Mouse (Mus musculus) fibroblast of lung, adult 2 months (primary cell): ENCODE measurements around the gene Spns1.
A peak's percentile ranks its signal among the peaks of the same experiment; 100 is the strongest.
"Not testable (repeated sequence)": the region's sequence is repeated elsewhere in the genome, so short reads cannot be mapped to it uniquely, and the experiment has no call there.

Experiments used
- DNase-seq: peaks from one replicate; pipeline ENCODE4 v3.0.0-alpha.2; 2011; ENCODE audit warnings: low read depth

Gene Spns1

GRCm38 (mm10) chr7:126338906-126339305 is 38.3 kb downstream of the Spns1 start:
- DNase-seq = no peak

GRCm38 (mm10) chr7:126335556-126335955 is 41.7 kb downstream of the Spns1 start:
- no peak for DNase-seq

DNA sequence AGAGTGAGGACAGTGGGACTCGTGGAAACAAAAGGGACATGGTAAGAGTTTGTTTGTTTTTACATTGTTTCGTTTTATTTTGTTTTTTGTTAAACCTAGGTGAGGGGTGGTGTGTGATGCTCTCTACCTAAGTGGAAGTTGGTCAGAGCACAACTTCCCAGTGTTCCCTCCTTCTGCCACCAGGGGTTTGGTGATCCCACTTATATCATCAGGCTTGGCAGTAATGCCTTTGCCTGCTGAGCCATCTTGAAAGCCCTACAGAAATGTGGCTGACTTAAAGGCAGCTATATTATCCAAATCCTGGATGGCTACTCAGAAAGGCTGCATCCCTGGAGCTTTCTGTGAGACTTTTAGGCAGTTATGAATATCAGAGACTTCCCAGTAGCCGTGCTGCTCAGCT is 44.6 kb downstream of the Spns1 start:
- no peak for DNase-seq

DNA sequence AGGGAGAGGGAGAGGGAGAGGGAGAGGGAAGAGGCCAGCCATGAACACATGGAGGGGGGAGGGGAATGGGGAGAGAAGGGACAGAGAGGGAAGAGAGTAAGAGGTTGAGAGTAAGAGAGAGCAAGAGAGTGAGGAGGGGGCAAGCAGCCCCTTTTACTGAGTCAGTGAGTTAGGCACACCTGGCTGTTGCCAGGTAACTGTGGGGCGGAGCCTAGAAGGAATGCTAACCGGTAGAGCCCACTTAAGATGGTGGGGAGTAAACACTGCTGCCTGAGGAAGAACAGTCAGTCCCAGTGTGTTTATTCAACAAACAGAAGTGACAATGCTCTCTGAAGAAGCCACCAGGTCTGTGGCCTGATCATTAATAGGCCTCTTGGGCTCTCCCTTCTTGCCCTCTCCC is 46.6 kb downstream of the Spns1 start:
- DNase-seq = no peak

- DNase-seq = no peak
Observed at GRCm38 (mm10) chr7:126329907-126330645, 47.2 kb downstream of the Spns1 start.

DNA sequence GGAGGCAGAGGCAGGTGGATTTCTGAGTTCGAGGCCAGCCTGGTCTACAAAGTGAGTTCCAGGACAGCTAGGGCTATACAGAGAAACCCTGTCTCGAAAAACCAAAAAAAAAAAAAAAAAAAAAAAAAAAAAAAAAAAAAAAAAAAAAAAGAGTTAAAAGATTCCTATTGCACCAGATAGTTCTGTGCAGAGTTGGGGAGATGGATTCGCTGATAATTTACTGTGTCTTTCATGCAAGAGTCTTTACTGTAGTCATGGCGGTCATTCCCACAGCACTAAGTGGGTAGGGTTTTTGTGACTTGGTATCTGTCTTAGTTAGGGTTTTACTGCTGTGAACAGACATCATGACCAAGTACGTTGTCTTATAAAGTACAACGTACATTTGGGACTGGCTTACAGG is 48.4 kb downstream of the Spns1 start:
- DNase-seq = not testable (repeated sequence)

DNA sequence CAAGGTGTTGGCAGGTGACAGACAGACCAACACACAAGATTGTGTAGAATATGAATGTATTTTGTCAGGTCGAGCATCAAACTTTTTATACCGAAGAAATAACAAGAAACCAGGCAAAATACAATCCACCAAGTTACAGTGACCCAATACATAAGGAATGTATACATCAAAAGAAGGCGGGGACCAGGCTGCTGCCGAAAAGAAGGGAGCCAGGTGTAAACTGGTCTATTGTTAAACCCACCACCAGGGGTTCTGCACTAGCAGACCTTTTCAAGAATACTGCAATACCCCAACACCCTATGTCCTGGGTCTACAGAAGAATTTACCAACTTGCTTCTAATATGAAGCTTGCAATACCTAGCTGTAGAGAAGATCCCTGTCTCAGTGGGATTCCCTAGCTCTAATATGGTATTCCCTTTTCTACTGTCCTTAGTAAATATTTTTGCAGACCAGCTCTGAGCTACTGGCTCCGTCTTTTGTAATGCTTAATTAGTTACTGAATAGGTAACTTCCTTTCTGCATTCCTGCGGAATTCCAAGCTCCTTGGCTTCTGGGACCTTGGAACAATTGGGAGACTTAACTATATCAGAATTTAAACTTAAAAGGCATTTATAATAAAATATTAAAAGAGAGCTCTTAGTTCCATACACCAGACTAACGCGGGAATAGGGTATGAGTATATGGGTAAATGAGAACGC is 51.5 kb downstream of the Spns1 start:
- not testable (repeated sequence) for DNase-seq

DNA sequence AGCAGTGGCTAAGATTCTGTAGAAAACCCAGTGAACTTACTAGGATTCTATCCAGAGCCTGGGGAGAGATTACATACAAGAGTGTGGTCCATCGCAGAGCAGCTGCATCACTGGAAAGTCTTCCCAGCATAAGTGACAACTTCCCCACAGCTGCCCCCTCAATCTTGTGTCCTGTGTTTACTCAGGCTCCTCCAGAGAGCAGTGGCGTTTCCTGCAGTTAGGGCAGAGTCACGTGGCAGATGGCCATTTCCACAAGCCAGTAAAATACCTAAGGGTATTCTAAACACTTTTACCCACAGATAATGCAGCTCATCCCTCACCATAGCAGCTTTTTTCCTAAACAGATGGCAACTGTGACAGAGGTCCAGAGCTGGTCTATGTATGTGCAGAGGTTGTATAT is 52.5 kb downstream of the Spns1 start:
- no peak for DNase-seq

DNA sequence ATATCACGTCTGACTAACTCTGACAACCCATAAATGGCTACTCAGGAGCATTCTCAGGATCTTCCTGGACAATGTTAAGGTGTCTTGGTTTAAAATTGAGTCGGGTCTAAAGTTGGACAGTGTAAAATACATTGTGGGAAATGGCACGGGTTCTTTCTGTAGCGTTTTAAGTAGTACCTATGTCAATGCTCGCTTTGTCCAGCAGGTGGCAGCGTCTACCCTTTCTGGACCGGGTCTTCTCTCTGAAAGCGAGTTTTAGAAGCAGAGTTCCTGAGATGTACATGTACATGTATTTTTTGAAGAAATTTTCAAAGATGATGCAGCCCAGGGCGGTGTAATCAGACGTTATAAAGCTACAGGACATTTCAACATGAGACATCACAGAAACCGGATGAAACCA is 53.5 kb downstream of the Spns1 start:
- DNase-seq = peak; percentile 47
